Mouse (Mus musculus): ENCODE data around the gene Ndel1.

DNA sequence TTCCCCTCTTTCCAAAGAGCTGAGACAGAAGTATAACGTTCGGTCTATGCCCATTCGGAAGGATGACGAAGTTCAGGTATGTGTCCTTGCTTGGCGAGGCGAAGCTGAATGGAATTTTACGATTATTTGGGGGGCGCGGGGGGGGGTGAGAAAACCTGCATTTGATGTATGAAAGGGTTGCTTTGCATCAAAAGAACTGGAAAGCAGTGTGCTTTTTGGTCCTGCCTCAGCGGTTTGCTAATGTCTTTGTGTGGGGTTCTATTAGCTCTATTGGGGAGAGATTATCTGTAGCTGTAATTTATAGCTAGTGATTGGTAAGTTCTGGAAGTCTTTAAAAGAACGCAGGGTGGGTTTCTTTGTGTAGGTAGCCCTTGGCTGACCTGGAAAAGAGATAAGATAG lies 30.7 kb upstream of the Ndel1 start:
- TF ChIP-seq POLR2A (IDR thresholded peaks at IDR 0.05; ENCODE audit: insufficient read depth, low read depth, low read length), result no peak
- no peak for TF ChIP-seq CTCF (IDR thresholded peaks at IDR 0.05)
- TF ChIP-seq EP300 (IDR thresholded peaks at IDR 0.05; ENCODE audit: insufficient read depth, low read depth, low read length), result no peak

Measured in heart, adult 2 months (tissue).